Mouse (Mus musculus) CH12.LX (cell line): ENCODE data around the gene Alpi.

Experiments
- BHLHE40 ChIP-seq: IDR thresholded peaks from 2 replicates; pipeline ENCODE4 v1.6.1; 2011; ENCODE audit warnings: mild to moderate bottlenecking, low read depth, low read length, improper control_type of control experiment
- CTCF ChIP-seq, 2 experiments: IDR thresholded peaks in 1 of 2; conservative IDR thresholded peaks in 1 of 2; 2 replicates each; pipeline ENCODE4 v1.5.1; 2011 to 2012; ENCODE audit warnings: low read depth in 2 of 2, low read length in 2 of 2, improper control_type of control experiment in 1 of 2, inconsistent platforms in 1 of 2, mild to moderate bottlenecking in 1 of 2, moderate library complexity in 1 of 2
- E2F4 ChIP-seq: IDR thresholded peaks from 2 replicates; pipeline ENCODE4 v1.6.1; 2011; ENCODE audit warnings: low read depth, low read length, improper control_type of control experiment; ENCODE audit not compliant: insufficient replicate concordance
- MAZ ChIP-seq: IDR thresholded peaks from 2 replicates; pipeline ENCODE4 v1.6.1; 2012; ENCODE audit warnings: low read depth, mild to moderate bottlenecking, inconsistent platforms, low read length, improper control_type of control experiment, moderate library complexity
- MXI1 ChIP-seq: IDR thresholded peaks from 2 replicates; pipeline ENCODE4 v1.6.1; 2011; ENCODE audit warnings: mild to moderate bottlenecking, low read depth, low read length, improper control_type of control experiment
- NRF1 ChIP-seq: IDR thresholded peaks from 2 replicates; pipeline ENCODE4 v1.6.1; 2014; ENCODE audit warnings: low read depth, mild to moderate bottlenecking, inconsistent platforms, low read length, improper control_type of control experiment, moderate library complexity
- POLR2A ChIP-seq: IDR thresholded peaks from 2 replicates; pipeline ENCODE4 v1.6.1; 2011; ENCODE audit warnings: low read depth, mild to moderate bottlenecking, improper control_type of control experiment, low read length
- SMC3 ChIP-seq: IDR thresholded peaks from 2 replicates; pipeline ENCODE4 v1.6.1; 2011; ENCODE audit warnings: low read depth, low read length, improper control_type of control experiment
- TCF12 ChIP-seq: IDR thresholded peaks from 2 replicates; pipeline ENCODE4 v1.6.1; 2014; ENCODE audit warnings: low read depth, mild to moderate bottlenecking, inconsistent platforms, low read length, improper control_type of control experiment
- USF1 ChIP-seq: IDR thresholded peaks from 2 replicates; pipeline ENCODE4 v1.6.1; 2014; ENCODE audit warnings: low read depth, mild to moderate bottlenecking, inconsistent platforms, low read length, improper control_type of control experiment

- no peak for TF ChIP-seq NRF1
- no peak for TF ChIP-seq CTCF (conservative IDR thresholded peaks at IDR 0.05 in 1 of 2, IDR thresholded peaks at IDR 0.05 in 1 of 2; ENCODE audit: low read depth in 2 of 2, low read length in 2 of 2)
- TF ChIP-seq MXI1: no peak
- TF ChIP-seq TCF12: no peak
- TF ChIP-seq E2F4: no peak
- TF ChIP-seq POLR2A: no peak
- TF ChIP-seq MAZ: no peak
- TF ChIP-seq USF1: no peak
- no peak for TF ChIP-seq BHLHE40
- no peak for TF ChIP-seq SMC3
These were observed 50.0 kb downstream of the Alpi start for GRCm38 (mm10) chr1:87051369-87051768.
